Mouse (Mus musculus) liver, embryonic 14.5 days (tissue): ENCODE measurements around the gene Adgb.

Experiments used
- CTCF ChIP-seq: IDR thresholded peaks from 2 replicates; pipeline ENCODE4 v1.5.1; 2016; ENCODE audit warnings: antibody characterized with exemption, low read depth, control low read depth
- EP300 ChIP-seq: IDR thresholded peaks from 2 replicates; pipeline ENCODE4 v1.6.1; 2016; ENCODE audit warnings: antibody characterized with exemption, low read depth

GRCm38 (mm10) chr10:10314521-10314920, 157.6 kb downstream of the Adgb start:
- TF ChIP-seq EP300 (no peak), CTCF (no peak)
